Mouse (Mus musculus) layer of hippocampus, adult 11-12 months (tissue): ENCODE data around the gene Hist1h3g.

Source experiments
- DNase-seq: peaks from one replicate; pipeline ENCODE4 v3.0.0; 2022; ENCODE audit warnings: low spot score

The Hist1h3g gene

GRCm38 (mm10) chr13:23535137-23536075, at the start of gene Hist1h3g:
Gene Hist1h3g (plus strand): TSS chr13:23535422.
- DNase-seq: peak; percentile 91

- DNase-seq: peak; percentile 75
Measured at GRCm38 (mm10) chr13:23488400-23489322, 46.6 kb upstream of the Hist1h3g start, which contains the start of gene Btn2a2. Gene Btn2a2 (minus strand): TSS chr13:23488857.

GRCm38 (mm10) chr13:23490863-23491262, 44.4 kb upstream of the Hist1h3g start:
- no peak for DNase-seq

- DNase-seq: no peak
Measured at GRCm38 (mm10) chr13:23491263-23491662, 44.0 kb upstream of the Hist1h3g start.

GRCm38 (mm10) chr13:23491990-23492389, 43.2 kb upstream of the Hist1h3g start:
- no peak for DNase-seq

- no peak for DNase-seq
Measured at GRCm38 (mm10) chr13:23495526-23495925, 39.7 kb upstream of the Hist1h3g start.

- peak; percentile 43 for DNase-seq
Measured at GRCm38 (mm10) chr13:23497656-23498321, 37.4 kb upstream of the Hist1h3g start.

GRCm38 (mm10) chr13:23498653-23499052, 36.6 kb upstream of the Hist1h3g start:
- DNase-seq: no peak

- no peak for DNase-seq
Measured at GRCm38 (mm10) chr13:23499943-23500342, 35.3 kb upstream of the Hist1h3g start.

- DNase-seq: peak; percentile 67
Measured at GRCm38 (mm10) chr13:23500424-23501200, 34.6 kb upstream of the Hist1h3g start.

GRCm38 (mm10) chr13:23501511-23501910, 33.7 kb upstream of the Hist1h3g start:
- no peak for DNase-seq

- no peak for DNase-seq
Measured at GRCm38 (mm10) chr13:23502031-23502567, 33.1 kb upstream of the Hist1h3g start.

GRCm38 (mm10) chr13:23502916-23503315, 32.3 kb upstream of the Hist1h3g start:
- DNase-seq: no peak

- peak; percentile 60 for DNase-seq
Measured at GRCm38 (mm10) chr13:23503797-23504196, 31.4 kb upstream of the Hist1h3g start.

GRCm38 (mm10) chr13:23505662-23506345, 29.4 kb upstream of the Hist1h3g start:
- DNase-seq: no peak

GRCm38 (mm10) chr13:23506351-23506750, 28.9 kb upstream of the Hist1h3g start:
- DNase-seq: no peak

- no peak for DNase-seq
Measured at GRCm38 (mm10) chr13:23506819-23507515, 28.3 kb upstream of the Hist1h3g start.

GRCm38 (mm10) chr13:23510127-23510526, 25.1 kb upstream of the Hist1h3g start:
- DNase-seq: no peak

GRCm38 (mm10) chr13:23513517-23513916, 21.7 kb upstream of the Hist1h3g start:
- DNase-seq: no peak

GRCm38 (mm10) chr13:23515281-23515680, 19.9 kb upstream of the Hist1h3g start:
- DNase-seq: no peak
